Mouse (Mus musculus) heart, postnatal 36 days (tissue): ENCODE data around the gene Bcas3. TPM values are rescaled to one million over a fixed set of nuclear protein-coding genes. Genes with fewer than 3 reads are reported as not detected.

ENCODE experiments used
- DNase-seq, 2 experiments: peaks; one replicate each; pipeline ENCODE4 v3.0.0; 2021 to 2022
- intact Hi-C: fragments of 180-260 bp; cut with DNase I; formaldehyde crosslinking; loops from one replicate; pipeline ENCODE4 v1.15.1; 2025
- total RNA-seq, 2 experiments: library from RNA; stranded (reverse); gene quantifications; 2 replicates each; pipeline ENCODE4 v1.2.3; 2021

Bcas3 gene
- total RNA-seq, 2 experiments from 2014 or later: 35.8 to 48.8 TPM

GRCm38 (mm10) chr11:85724159-85724558 lies 371.2 kb downstream of the Bcas3 start:
- intact Hi-C loops: no loop called here
- DNase-seq: no peak

GRCm38 (mm10) chr11:85729725-85730124 lies 376.8 kb downstream of the Bcas3 start:
- no peak for DNase-seq
- intact Hi-C loops: loop anchor here (5.0 kb wide), 1 partner anchor 93 kb away; no protein-coding TSS in a partner anchor

GRCm38 (mm10) chr11:85732462-85733012 lies 379.6 kb downstream of the Bcas3 start:
- DNase-seq: no peak
- intact Hi-C loops: no loop called here

DNA sequence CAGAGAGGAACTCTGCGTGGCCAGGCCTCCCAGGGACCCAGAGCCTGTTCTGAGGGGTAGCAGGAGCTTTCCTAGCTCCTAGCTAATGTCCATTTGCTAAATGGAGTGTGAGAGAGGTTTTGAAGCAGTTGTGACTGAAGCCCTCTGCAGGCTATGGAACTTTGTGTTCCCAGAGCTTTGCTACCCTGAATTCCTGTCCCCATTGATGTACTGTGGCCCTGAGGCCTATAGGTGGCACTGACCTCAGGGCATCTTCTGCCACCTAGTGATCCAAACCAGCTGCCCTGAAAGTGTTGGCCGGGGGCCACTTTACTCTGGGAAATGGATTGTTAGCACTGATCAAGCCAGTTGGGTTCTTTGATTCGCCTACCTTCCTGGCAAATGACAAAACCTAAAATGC lies 380.6 kb downstream of the Bcas3 start:
- intact Hi-C loops: no loop called here
- DNase-seq: no peak

DNA sequence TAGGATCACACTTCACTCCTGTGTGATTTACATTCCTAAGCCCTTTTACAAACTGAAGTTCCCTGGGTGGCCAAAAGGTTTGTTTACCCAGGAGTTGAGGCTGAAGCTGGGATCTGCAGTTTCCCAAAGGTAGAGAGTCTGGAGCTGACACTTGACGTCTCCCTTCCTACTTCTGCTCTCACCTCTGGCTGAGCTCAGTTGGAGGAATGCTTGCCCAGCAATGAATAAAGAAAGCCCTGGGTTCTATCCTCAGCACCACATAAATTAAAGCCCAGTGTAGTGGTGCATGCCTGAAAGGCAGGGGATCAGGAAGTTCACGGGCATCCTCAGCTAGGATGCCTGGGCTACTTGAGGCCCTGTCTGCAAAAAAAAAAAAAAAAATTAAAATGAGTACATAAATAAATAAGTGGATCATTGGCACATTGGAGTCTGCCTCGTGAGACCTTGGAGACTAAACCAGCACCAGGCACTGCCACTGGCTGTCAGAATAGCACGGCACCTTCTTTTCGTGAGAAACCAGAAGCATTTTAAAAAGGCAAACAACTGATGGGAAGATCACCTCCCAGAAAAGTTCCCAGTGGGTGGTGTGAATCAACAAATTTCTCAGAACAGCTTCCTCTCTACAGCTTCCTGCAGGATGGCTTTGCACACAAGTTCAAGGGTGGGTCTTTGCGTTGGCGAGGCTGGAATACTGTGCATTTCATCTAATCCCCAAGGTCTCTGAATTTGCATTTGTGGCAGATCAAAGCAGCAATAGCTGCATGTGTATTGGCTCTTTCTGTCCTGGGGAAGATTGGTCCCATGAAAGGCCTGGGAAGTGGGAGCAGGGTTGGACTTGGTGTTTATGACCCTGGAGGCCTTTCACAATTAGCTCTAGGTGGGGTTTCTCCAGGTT lies 381.6 kb downstream of the Bcas3 start:
- intact Hi-C loops: no loop called here
- no peak for DNase-seq

DNA sequence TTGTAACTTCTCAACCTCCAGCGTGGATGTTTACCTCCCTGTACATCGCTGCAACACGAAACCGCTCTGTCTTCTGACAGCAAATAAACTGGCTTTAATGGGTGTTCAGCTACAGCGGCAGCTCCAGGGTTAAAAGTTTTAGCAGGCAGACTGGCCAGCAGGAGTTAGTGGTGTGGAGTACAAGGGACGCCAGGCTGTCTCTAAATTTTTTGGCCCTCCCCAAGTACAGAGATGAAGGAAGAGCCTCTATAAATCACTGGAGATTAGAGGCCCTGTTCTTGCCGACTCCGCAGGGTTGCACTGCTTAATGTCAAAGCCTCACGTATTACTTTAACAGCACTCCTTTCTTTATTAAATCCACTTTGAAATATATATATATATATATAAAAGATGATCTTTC lies 384.3 kb downstream of the Bcas3 start:
- DNase-seq: no peak
- intact Hi-C loops: no loop called here

GRCm38 (mm10) chr11:85737893-85738292 lies 384.9 kb downstream of the Bcas3 start:
- DNase-seq: no peak
- intact Hi-C loops: loop anchor here (2.0 kb wide), 1 partner anchor 15 kb away; no protein-coding TSS in a partner anchor

- no peak for DNase-seq
- intact Hi-C loops: loop anchor here (2.0 kb wide), 1 partner anchor 14 kb away; no protein-coding TSS in a partner anchor
Observed at GRCm38 (mm10) chr11:85738585-85738984, 385.6 kb downstream of the Bcas3 start.

DNA sequence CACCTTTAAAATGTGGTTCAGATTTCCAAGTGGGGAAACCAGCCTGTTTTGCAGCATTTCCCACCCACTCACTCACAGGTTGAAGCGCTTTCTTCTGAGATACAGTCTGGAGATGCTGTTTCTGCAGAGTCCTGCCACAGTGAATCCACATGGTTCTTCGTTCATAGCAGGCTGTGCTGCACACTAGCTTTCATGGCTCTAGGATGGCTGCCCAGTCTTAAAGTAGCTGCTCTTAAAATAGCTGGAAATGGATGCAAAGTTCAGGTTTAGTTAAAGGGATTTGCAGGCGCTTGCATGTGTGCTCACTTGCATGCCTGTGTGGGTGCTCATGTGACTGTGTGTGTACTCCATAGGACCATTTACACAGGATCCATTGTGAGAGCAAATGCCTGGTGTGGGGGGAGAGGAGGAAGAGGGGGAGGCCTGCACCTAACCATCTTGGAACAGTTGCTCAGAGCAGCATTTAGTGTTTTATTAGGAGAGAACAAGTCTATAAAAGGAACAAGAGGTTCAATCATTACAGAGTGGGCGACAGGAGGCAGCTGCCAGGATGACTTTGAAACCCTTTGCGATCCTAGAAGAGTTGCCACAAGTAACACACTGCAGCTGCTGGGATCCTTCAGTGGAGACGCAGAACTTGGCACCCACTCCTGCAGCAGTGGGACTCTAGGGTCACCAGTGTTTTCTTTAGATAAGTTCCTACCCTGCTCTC lies 386.5 kb downstream of the Bcas3 start:
- intact Hi-C loops: loop anchor here (2.0 kb wide), 1 partner anchor 13 kb away; no protein-coding TSS in a partner anchor
- DNase-seq: peak in 1 of 2 experiments; percentile 13

DNA sequence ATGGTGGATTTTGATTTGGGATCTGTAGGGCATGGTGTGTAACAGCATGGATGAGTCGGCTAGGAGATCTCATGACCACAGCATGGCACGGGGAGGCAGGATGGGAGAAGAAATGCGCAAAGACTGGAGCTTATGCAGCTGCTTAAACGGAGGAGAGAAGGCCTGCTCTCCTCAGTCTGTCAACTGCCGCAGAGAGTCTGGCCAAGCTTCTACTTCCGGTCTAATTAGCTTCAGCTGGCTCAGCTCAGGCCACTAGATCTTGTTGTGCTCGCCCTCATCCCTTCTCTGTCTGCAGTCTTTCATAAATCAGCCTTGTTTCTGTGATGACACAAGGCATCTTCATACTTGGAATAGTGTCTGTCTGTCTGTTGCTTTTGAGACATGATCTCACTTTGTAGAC lies 393.4 kb downstream of the Bcas3 start:
- intact Hi-C loops: no loop called here
- DNase-seq: peak in 1 of 2 experiments; percentile 10

GRCm38 (mm10) chr11:85748891-85749290 lies 395.9 kb downstream of the Bcas3 start:
- intact Hi-C loops: no loop called here
- no peak for DNase-seq

DNA sequence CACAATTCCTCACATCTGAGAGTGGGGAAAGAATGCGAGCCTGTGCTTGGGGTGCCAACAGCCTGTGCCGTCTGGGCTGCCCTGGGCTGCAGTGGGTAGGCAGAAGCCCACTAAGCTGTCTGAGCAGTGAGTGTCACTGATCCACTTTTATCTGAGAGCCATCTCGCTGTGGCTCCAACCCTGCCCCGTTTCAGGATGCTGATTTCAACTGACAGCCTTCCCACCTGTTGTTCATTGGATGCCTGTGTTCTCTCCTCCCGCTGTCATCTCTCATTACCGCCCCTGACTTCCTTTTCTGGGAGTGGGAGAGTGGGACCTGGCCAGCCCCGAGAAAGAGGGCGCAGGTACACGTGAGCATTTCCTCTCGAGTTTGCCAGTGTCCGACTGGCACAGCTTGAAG lies 398.2 kb downstream of the Bcas3 start:
- DNase-seq: no peak
- intact Hi-C loops: no loop called here

DNA sequence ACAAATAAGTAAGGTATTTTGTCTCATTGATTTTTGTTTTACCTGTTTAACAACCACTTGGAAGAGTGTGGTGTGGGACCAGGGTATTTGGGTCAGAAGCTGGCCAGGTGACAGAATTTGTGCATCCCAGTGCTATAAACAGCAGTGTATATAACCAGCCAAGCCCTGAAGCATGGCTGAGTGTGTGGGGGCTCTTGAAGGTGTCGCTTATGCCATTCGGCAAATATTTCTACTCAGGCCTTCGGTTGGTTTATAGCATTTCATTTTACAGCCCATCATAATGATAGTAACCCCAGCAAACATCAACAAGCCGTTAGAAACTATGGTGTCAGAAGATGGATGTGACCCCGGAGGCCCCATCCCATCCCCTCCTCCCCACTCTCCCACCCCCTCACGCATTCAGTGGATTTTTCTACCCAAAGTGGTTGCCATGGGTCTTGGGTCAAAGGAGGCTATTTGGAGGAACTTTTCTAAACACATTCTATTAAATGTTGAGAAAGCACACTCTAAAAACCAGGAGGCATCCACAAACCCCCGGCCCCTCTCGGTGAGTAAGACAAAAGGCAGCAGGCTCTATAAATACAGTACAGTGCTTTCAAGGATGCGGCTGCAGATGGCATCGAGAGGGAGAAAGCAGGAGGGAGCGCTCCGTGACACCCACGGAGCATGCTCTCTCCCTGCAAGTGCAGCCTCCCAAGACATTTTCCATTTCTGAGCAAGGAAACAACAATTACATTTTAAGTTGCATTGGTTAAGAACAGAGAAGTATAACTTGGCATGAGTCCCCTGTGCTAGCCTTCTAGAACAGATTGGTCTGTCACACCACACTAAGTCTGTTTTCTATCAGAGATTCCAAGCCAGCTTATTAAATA lies 401.9 kb downstream of the Bcas3 start:
- intact Hi-C loops: no loop called here

GRCm38 (mm10) chr11:85755503-85756044 lies 402.6 kb downstream of the Bcas3 start:
- no peak for DNase-seq
- intact Hi-C loops: no loop called here

More for the DNA sequence above, 401.9 kb downstream of the Bcas3 start:
- DNase-seq: no peak

DNA sequence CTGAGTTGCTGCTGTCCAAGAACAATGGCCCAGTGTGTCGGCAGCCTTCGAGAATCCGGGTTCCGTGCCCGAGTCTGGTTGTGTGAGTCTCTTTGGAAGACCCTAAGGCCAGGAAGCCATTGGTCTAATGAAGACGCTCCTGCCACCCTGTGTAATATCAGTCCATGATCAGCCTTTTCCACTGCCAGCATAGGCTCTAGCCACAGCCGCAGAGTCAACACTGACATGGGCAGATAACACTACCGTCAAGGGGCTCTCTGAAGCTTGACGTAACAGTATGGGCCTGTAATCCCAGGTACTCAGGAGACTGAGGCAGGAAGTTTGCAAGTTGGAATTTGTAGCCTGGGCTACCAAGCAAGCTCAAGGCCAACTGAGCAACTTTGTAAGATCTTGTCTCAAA lies 405.9 kb downstream of the Bcas3 start:
- intact Hi-C loops: no loop called here
- no peak for DNase-seq

DNA sequence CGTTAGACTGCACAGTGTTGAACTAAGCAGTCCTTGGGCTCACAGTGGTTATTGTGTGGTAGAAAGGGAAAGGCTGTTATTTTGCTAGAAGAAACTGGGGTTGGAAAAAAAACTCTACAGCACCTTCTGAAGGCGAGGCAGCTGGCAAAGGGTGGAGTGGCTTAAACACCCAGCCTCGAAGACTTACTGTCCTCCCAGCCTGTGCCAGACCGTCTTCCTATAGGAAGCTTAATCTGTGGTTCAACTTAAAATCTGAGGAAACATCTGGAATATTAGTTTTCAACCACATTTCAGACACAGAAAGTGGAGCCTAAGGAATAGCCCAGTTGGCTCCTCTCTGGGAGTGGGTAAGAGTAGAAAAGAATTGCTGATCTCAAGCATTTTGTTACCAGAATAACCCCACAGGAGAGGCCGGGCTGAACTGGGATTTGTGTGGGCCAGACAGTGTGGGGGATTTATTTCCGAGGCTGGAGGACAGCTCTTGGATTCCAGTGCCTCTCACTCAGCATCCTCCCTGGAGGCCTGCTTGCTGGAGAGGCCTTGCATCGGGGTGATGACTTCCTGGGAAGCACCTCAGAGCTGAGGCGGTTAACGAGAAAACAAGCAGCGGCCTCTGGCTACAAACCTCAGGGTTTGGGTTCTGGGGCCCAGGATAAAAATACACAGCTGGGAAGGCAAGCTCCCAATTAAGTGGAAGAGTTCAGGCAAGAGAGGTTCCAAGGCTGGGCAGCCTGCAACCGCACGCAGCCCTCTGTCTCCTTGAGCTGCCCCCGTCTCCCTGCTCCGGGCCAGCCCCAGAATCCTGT lies 406.9 kb downstream of the Bcas3 start:
- intact Hi-C loops: loop anchor here (2.0 to 5.0 kb wide), 2 partner anchors 63 to 148 kb away; no protein-coding TSS in a partner anchor
- DNase-seq: peak; percentile 41 to 46

DNA sequence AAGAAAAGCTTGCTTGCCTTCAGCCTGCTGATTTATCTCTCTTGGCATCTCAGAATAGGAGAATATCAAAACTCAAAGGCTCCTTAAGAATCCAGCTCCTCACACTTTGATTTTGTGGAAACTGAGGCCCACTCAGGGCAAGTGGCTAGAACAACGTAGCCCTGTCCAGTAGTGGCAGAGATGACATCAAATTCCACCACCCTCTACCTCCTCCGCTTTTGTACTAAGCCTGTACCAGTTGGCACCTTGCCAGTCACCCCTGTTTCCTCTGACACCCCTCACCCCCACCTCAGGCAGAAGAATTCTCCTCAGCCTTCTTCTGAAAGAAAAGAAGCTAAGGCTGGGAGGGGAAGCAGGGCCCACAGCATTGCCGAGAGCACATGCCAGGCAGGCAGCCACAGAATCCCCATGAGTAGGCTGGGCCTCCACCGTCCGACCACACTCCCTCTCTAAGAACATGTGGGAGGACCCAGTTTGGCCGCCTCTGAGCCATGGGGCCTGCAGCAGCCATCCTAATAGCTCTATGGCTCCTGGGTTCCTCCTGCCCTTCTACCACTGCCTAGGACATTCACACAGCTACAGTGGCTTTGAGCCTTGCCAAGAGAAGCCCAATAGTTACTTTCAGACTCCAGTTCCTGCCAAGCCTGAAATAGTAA lies 407.6 kb downstream of the Bcas3 start:
- DNase-seq: peak; percentile 52 to 64
- intact Hi-C loops: loop anchor here (2.0 to 5.0 kb wide), 2 partner anchors 62 to 148 kb away; no protein-coding TSS in a partner anchor

DNA sequence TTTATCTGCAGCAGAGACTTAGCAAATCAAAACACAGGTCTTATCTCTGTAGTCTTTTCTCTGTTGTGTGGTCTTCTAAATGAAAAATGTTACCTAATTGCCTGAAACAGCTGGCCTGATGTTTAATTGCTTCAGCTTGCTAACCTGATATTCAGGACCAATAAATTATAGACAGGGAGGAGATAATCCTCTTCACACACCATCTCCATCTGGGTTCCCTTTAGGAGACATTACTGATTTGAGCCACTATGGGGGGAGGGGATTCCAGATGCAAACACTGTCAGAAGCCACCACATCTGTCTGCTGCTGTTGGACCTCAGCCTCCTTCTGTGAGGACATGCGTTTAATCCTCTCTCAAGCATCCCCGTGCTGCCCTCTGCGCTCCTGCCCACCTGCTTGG lies 408.2 kb downstream of the Bcas3 start:
- intact Hi-C loops: loop anchor here (2.0 to 5.0 kb wide), 2 partner anchors 62 to 149 kb away; no protein-coding TSS in a partner anchor

More for the DNA sequence above, 408.2 kb downstream of the Bcas3 start:
- DNase-seq: no peak
